Mouse (Mus musculus): ENCODE data around the gene Txnl4b.

Gene Txnl4b

DNA sequence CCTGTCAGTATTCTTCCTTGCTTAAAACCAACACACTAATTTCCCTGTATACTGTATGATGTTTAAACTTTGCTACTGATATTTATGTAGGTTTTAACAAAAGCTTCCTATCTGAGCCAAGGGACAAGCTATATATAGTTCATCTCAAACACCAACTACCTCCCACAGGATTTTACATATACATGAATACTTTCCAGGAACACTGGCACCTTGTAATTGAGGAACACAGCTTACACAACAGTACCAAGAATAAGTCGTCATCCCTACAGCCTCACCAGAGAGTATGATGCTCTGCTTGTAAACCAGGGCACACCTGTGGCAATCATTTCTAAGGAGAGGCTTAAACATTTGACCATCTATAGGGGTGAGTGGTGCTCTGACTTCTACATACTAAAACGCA lies 41.0 kb downstream of the Txnl4b start:
- no peak for DNase-seq

DNA sequence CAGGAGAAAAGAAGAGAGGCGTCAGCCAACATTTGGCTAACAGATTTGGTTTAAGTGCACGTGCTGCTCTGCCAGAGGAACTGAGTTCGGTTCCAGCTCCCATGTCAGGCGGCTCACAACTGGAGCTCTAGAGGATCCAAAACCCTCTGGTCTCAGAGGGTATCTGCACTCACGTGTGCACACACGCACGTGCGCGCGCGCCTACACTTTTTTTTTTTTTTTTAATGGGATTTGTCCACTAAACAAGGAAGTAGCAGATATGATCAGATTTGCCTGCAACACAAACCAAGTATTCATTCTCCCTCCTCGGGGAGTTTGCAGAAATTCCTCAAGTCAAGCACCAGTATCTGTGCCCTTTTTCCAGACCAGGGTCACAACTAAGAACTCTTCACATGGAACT lies 42.0 kb downstream of the Txnl4b start:
- DNase-seq = no peak

DNA sequence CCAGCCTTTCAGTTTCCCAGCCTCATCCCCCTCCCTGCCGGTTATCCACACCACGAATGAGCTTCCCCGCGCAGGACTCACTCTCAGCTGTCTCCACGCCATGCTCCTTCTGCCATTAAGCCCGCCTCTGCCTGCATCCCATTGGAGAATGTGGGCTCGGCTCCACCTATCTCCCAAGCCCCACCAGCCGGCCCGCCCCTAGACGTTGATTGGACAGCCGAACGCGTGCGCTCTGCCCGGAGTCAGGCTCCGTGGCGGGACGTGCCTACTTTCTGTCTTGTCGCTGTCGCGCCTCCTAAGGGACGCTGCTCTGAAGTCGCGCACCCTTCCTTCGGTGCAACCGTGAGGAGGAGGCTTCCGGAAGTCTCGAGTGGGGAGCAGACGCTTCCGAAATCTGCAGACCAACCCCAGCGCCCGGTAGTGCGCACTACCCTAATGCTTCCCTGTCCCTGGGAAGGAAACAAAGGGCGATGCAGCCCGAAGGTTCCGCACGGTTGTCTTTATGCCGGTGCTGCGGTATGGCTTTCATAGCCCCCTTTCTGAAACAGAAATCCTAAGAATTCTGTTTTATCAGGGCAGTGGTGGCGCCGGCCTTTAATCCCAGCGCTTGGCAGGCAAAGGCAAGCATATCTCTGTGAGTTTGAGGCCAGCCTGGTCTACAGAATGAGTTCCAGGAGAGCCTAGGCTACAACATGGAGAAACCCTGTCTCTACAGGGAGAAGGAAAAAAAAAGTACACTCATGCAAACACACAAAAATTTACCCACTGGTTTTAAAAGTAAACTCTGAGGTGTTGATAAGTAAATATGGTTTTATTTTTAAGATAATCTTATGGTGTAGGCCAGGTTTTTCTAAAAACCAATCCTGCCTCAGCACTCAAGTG lies 42.8 kb downstream of the Txnl4b start, which contains the start of gene Dhodh:
Gene Dhodh (minus strand): TSS at position 403 of the 882 bp plus-strand sequence.
- DNase-seq = peak; percentile 95 to 97

DNA sequence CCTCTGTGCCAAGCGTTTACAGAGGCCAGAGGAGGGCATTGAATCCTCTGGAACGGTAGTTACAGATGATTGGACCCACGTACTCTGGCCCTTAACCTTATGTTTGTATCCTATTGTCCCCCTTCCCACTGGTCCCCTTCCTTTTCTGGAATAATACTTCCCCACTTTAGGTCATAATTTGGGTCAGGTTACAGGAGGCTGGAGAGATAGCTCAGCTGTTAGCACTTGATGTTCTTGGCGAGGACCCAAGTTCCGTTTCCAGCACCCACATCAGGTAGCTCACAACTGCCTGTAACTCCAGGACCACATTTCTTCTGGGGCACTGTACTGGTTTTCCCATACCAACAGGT lies 43.4 kb downstream of the Txnl4b start:
- peak; percentile 11 to 20 for DNase-seq

DNA sequence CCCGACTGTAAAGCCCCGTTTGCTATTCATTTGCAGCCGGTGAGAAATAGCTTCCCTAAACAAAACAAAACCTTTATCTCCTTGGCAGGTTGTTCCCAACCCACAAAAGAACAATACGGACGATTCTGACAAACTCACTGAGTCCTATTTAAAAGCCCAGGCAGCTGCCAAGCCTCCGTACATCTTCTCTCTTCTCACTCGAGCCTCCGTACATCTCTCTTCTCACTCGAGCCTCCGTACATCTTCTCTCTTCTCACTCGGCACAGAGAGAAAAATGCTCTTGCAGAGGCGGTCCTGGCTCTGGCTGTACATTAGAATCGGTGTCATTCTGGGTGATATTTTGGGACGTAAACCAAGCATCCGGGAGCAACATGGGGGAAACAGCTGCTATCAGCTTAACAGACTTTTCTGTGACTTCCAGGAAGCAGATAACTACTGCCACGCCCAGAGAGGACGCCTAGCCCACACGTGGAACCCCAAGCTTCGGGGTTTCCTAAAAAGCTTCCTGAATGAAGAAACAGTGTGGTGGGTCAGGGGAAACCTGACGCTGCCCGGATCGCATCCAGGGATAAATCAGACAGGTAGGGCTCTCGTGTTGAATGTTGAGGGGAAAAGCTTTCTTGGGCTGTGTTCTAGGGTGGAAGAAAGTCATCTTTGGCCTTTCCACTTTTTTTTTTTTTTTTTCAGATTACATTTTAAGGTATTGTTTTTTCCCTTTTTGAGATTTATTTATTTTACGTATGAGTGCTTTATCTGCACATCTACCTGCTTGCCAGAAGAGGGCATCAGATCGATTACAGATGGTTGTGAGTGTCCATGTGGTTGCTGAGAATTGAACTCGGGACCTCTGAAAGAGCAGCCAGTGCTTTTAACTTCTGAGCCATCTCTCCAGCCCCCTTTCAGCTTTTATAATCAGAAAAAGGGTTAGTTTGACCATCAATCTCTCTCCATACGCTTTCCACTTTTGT lies 48.8 kb downstream of the Txnl4b start, which contains the start of gene Pkd1l3:
Gene Pkd1l3 (plus strand): TSS at position 275 of the 968 bp plus-strand sequence.
- no peak for DNase-seq

DNA sequence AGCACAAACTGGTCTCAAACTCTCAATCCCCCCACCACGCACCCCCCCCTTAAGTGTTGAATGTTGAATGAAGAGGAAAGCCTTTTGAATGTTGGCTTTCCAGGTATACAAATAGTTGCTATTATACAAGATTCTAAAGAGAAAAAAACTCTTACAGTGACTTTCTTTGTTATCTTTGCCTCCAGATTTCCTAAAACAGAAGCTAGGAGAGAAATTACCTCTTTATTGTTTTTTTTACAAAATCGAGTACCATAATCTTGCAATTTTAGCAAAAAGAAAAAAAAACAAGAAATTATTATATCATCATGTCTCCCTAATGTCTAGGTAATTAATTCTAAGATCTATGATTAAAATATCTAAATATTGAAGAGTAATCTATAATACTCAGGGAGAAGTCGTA lies 49.9 kb downstream of the Txnl4b start:
- DNase-seq = no peak

Data from cerebellum, postnatal 36 days (tissue).